Mouse (Mus musculus) c-Kit-positive CD71-positive TER-119-positive erythroid progenitor cells, embryonic 14.5 days (primary cell): ENCODE measurements around the gene Ywhaq.
"Not testable (repeated sequence)": the region's sequence is repeated elsewhere in the genome, so short reads cannot be mapped to it uniquely, and the experiment has no call there.

Source experiments
- DNase-seq: peaks from one replicate; pipeline ENCODE4 v3.0.0-alpha.2; 2013; ENCODE audit warnings: low spot score

The Ywhaq gene

DNA sequence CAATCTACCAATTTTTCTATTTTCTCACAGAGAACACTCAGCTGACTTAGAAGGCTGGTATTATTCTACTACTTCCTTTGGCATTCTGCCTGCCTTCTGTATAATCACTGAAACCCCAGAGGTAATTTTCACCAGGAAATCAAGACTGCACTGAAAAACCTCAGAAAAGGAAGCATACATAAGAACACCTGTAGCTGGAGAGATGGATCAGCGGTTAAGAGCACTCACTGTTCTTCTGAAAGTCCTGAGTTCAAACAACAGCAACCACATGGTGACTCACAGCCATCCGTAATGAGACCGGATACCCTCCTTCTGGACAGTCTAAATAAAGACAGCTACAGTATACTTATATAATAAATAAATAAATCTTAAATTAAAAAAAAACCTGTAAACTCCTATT, 7.8 kb downstream of the Ywhaq start:
- DNase-seq = no peak

- no peak for DNase-seq
Observed at GRCm38 (mm10) chr12:21408789-21409367, 8.6 kb downstream of the Ywhaq start.

- no peak for DNase-seq
Observed at GRCm38 (mm10) chr12:21402771-21403170, 14.7 kb downstream of the Ywhaq start.

- DNase-seq = no peak
Observed at GRCm38 (mm10) chr12:21386201-21386600, 31.2 kb downstream of the Ywhaq start.

DNA sequence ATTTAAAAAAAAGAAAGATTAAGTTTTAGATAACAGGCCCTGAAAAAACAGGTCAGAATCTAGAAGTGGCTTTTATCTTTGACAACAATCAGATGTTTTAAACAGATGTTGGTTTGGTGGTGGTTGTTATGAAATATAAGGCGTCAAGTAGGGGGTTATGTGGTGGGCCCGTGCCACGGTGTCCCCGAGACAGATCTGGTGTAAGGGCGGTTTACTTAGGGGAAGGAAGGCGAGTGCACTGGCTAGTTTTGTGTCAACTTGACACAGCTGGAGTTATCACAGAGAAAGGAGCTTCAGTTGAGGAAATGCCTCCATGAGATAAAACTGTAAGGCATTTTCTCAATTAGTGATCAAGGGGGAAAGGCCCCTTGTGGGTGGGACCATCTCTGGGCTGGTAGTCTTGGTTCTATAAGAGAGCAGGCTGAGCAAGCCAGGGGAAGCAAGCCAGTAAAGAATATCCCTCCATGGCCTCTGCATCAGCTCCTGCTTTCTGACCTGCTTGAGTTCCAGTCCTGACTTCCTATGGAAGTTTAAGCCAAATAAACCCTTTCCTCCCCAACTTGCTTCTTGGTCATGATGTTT, 38.6 kb downstream of the Ywhaq start:
- not testable (repeated sequence) for DNase-seq

DNA sequence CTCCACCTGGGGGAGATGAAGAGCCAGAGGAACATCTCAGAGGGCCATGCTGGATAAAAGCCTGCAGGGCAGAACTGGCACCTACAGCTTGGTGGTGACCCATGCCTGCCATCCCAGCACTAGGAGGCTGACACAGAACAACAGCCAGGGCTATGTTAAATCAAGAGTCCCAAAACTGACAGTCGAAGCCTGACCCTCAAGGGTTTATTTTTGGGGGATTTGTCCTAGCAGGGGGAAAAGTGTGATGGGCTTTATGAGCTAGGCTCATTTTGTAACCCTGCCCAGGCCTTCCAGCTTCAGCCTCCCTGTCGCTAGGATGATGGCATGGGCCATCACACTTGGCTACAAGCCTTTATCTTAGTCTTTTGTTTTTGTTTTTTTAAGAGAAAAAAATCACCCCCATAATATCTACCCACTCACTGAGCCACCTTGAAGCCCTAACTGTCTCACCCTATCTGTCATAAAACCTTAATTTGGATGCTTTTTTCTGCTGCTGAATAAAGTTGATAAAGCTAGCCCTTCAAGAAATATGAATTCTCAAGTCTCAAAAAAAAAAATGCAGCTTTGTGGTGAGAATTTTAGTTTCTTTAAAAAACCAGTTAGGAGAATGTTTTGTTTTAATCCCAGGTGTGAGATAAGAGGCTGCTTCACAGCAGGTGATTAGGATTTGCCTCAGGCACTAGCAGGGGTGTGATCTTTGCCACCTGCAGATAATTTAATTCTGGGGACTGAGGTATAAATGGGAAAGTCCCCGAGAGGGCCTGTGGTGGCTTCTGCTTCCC, 41.9 kb downstream of the Ywhaq start:
- no peak for DNase-seq

GRCm38 (mm10) chr12:21373820-21374475, 43.5 kb downstream of the Ywhaq start:
- no peak for DNase-seq

GRCm38 (mm10) chr12:21373100-21373819, 44.2 kb downstream of the Ywhaq start, which contains the start of gene Adam17:
TSS of gene Adam17 (minus strand) at chr12:21373632.
- DNase-seq = peak; percentile 92

GRCm38 (mm10) chr12:21370035-21370611, 47.3 kb downstream of the Ywhaq start:
- no peak for DNase-seq

GRCm38 (mm10) chr12:21369087-21369410, 48.4 kb downstream of the Ywhaq start:
- DNase-seq = no peak

GRCm38 (mm10) chr12:21368376-21369086, 48.9 kb downstream of the Ywhaq start:
- DNase-seq = no peak

GRCm38 (mm10) chr12:21364624-21365435, 52.6 kb downstream of the Ywhaq start:
- no peak for DNase-seq

GRCm38 (mm10) chr12:21363195-21363594, 54.2 kb downstream of the Ywhaq start:
- no peak for DNase-seq

DNA sequence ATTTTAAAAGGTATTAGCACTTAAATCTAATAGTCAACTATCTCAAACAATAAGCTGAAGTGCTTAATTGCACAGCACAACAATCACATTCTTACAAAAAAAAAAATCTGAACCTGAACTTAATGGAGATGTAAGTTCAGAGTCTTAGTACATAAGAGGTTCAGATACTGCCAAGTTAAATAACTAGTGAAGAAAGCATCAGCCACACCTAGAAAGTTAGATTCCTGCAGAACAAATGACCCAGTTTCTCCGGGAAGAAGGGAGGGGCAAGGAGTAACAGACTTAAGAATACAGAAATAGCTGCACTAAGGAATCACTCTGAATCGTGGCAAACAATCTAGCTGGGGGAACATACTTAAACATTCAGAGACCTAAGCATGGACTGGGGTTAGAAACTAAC, 54.8 kb downstream of the Ywhaq start:
- DNase-seq = no peak

- no peak for DNase-seq
Observed at GRCm38 (mm10) chr12:21353681-21354080, 63.8 kb downstream of the Ywhaq start.

- no peak for DNase-seq
Observed at GRCm38 (mm10) chr12:21350113-21350876, 67.1 kb downstream of the Ywhaq start.

- DNase-seq = no peak
Observed at GRCm38 (mm10) chr12:21346972-21347371, 70.5 kb downstream of the Ywhaq start.

GRCm38 (mm10) chr12:21340674-21341073, 76.8 kb downstream of the Ywhaq start:
- DNase-seq = no peak
